Comparison of ENCODE assay signal across 25 mouse cellular contexts in the genomic region with DNA sequence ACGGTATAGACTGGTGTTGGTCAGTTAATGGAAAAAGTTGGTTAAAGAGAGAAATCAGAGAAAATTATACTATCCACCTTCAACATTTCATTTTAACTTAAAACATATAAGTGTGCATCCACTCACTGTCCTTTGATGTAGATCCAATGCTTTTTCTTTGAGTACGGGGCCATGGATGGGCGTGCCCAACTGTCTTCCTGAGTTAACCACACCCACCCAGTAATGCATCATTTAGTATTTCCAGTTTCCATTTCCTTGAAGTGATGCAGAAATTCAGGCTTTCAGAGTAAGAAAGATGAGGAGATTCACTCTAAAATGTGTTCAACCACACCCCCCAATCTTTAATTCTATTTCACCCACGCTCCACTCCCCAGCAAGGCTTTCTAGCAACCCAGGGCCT.
"Had no signal": no experiment of that assay in that cellular context is flagged by ENCODE, and none has a peak within 500 bp of the region (broad histone marks: within the 10 kb centered on the region; RNA-seq: fewer than 3 reads in every experiment).

No protein-coding gene starts in this region.

- H3K27ac ChIP-seq: forebrain, embryonic 15.5 days; gastrocnemius, adult 2 months; heart, embryonic 10.5 days; hindbrain, embryonic 10.5 days; hindbrain, embryonic 12.5 days; hindbrain, embryonic 14.5 days; layer of hippocampus, adult 2 months; limb, embryonic 13.5 days; limb, embryonic 15.5 days had no signal

- H3K4me2 ChIP-seq: forebrain, embryonic 15.5 days; heart, embryonic 12.5 days; hindbrain, embryonic 12.5 days; hindbrain, embryonic 14.5 days; limb, embryonic 13.5 days; limb, embryonic 15.5 days had no signal

- DNase-seq: forebrain, postnatal 0 days; gastrocnemius, adult 2 months; gastrocnemius, postnatal 10 days; gastrocnemius, postnatal 25 days; heart, adult 18-20 months; heart, postnatal 10 days; heart, postnatal 4 days; kidney, adult 18-20 months; kidney, adult 8-10 months; kidney, postnatal 10 days; kidney, postnatal 25 days; kidney, postnatal 4 days; layer of hippocampus, adult 9-11 months; layer of hippocampus, postnatal 36 days; left cerebral cortex, postnatal 4 days had no signal

- H3K36me3 ChIP-seq: forebrain, embryonic 15.5 days; heart, embryonic 10.5 days; heart, embryonic 12.5 days; hindbrain, embryonic 10.5 days; hindbrain, embryonic 12.5 days; limb, embryonic 13.5 days; limb, embryonic 15.5 days had no signal

- ATAC-seq: forebrain, embryonic 15.5 days; forebrain, postnatal 0 days; hindbrain, embryonic 16.5 days had no signal

- H3K9ac ChIP-seq: forebrain, embryonic 15.5 days; forebrain, postnatal 0 days; heart, embryonic 12.5 days; hindbrain, embryonic 12.5 days; hindbrain, embryonic 14.5 days; limb, embryonic 13.5 days; limb, embryonic 15.5 days had no signal

- H3K9me3 ChIP-seq: forebrain, embryonic 15.5 days; heart, embryonic 10.5 days; heart, embryonic 12.5 days; hindbrain, embryonic 10.5 days; hindbrain, embryonic 12.5 days; limb, embryonic 13.5 days; limb, embryonic 15.5 days had no signal

- H3K4me3 ChIP-seq: forebrain, embryonic 15.5 days; gastrocnemius, adult 2 months; heart, embryonic 10.5 days; heart, embryonic 12.5 days; hindbrain, embryonic 10.5 days; hindbrain, embryonic 12.5 days; layer of hippocampus, adult 2 months; limb, embryonic 13.5 days; limb, embryonic 15.5 days had no signal

- H3K27me3 ChIP-seq: forebrain, embryonic 15.5 days; heart, embryonic 12.5 days; hindbrain, embryonic 12.5 days; limb, embryonic 13.5 days; limb, embryonic 15.5 days had no signal

- H3K4me1 ChIP-seq: forebrain, embryonic 15.5 days; heart, embryonic 12.5 days; hindbrain, embryonic 12.5 days had no signal
